Mouse (Mus musculus) megakaryocyte progenitor cell, adult 5-6 weeks (primary cell): Measurements from ENCODE around the gene Gm10061. TPM values are rescaled to one million over a fixed set of nuclear protein-coding genes. Genes with fewer than 3 reads are reported as not detected.
"Not testable (repeated sequence)": the region's sequence is repeated elsewhere in the genome, so short reads cannot be mapped to it uniquely, and the experiment has no call there.

Experiments
- ATAC-seq: replicated peaks from 2 replicates; pipeline ENCODE4 v1.8.0; 2016; ENCODE audit warnings: mild to moderate bottlenecking, moderate TSS enrichment, inconsistent platforms; ENCODE audit not compliant: poor library complexity
- total RNA-seq, 2 experiments: library from RNA; stranded (forward) in 1 of 2; stranded (reverse) in 1 of 2; fragments of 157-497, 149-512 nt in 1 of 2; fragments of 200-1000 nt in 1 of 2; gene quantifications; 2 replicates each; pipeline versions ENCODE4 v1.2.3 to v1.2.4; 2015 to 2017

Gm10061 gene
- total RNA-seq (2015) (not detected in 2 replicates), total RNA-seq (2017) (not detected in 2 replicates)

GRCm38 (mm10) chr16:89150786-89151185 lies at the start of gene Gm10061:
Gm10061 (plus strand) TSS chr16:89151086.
- no peak for ATAC-seq

DNA sequence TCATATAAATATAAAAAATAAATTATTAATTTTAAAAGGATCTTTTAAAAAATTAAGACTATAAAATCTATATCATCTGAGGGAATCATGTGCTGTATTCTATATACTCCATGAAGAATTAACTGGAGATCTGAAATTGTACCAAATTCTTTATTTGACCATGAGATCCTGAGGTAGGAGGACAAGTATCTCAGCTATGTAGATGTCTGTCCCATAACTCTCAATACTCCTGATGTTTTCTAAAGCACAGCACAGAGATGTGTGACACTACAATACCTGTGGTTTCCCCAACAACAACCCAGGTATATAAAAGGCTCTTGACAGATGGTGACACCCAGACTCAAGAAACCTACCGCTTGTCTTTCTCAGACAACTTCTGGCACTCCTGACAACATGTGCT lies 10.3 kb upstream of the Gm10061 start, which contains the start of gene Gm6358:
Gene Gm6358 (plus strand): TSS at position 301 of the 400 bp plus-strand sequence.
- no peak for ATAC-seq

GRCm38 (mm10) chr16:89157652-89158051 lies 6.8 kb downstream of the Gm10061 start, which contains the start of gene Gm9789:
Gm9789 (plus strand) TSS chr16:89157952.
- no peak for ATAC-seq

DNA sequence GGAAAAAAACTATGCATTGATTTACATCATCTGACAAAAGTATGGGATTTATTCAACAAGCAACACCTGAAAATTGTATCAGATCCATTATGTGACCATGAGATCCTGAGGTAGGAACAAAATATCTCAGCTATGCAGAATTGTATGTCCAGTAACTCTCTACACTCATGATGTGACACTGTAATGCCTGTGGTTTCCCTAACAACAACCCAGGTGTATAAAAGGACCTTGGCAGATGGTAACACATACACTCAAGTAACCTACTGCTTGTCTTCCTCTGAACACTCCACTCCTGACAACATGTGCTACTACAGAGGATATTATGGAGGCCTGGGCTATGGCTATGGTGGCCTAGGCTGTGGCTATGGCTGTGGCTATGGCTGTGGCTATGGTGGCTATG lies 18.3 kb downstream of the Gm10061 start, which contains the start of gene Gm7735:
Gene Gm7735 (plus strand): TSS at position 301 of the 400 bp plus-strand sequence.
- ATAC-seq = not testable (repeated sequence)

- ATAC-seq = no peak
Measured at GRCm38 (mm10) chr16:89174435-89174834, 23.5 kb downstream of the Gm10061 start, which contains the start of gene 1110057P08Rik. 1110057P08Rik (plus strand) TSS chr16:89174735.

DNA sequence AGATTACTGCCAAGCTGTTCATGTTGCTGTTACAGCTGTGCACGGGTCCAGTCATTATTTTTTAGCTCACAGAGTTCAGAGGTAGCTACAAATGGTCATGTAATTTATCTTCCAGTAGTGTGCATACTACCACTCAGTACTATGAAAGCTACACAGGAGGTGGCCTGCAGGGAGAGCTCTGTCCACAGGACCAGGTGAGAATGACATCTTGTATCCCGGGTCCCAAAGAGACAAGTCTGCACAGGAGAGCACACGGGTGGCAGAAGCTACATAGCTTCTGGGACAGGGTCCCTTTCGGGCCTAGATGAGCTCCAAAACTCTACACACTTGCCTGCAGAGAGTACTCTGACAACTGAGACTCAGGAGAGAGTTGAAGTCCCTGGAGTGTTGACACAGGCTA lies 37.7 kb downstream of the Gm10061 start:
- ATAC-seq = no peak

Other genes starting within 250 kb of the Gm10061 start
- gene Krtap19-9b, start 218.8 kb upstream of the Gm10061 start, total RNA-seq (2015) = not detected in 2 replicates
- not detected in 2 replicates for gene Krtap19-9b, start 218.8 kb upstream of the Gm10061 start, total RNA-seq (2017)
- not detected in 2 replicates for gene Krtap16-3, start 188.2 kb upstream of the Gm10061 start, total RNA-seq (2015)
- gene Krtap16-3, start 188.2 kb upstream of the Gm10061 start, total RNA-seq (2017) = not detected in 2 replicates
- not detected in 2 replicates for gene Krtap22-2, start 140.3 kb upstream of the Gm10061 start, total RNA-seq (2015)
- gene Krtap22-2, start 140.3 kb upstream of the Gm10061 start, total RNA-seq (2017) = not detected in 2 replicates
- not detected in 2 replicates for gene Gm10229, start 135.8 kb upstream of the Gm10061 start, total RNA-seq (2015)
- gene Gm10229, start 135.8 kb upstream of the Gm10061 start, total RNA-seq (2017) = not detected in 2 replicates
- not detected in 2 replicates for gene Krtap6-1, start 119.4 kb upstream of the Gm10061 start, total RNA-seq (2015)
- not detected in 2 replicates for gene Krtap6-1, start 119.4 kb upstream of the Gm10061 start, total RNA-seq (2017)
- gene Gm10228, start 109.6 kb upstream of the Gm10061 start, total RNA-seq (2015) = not detected in 2 replicates
- gene Gm10228, start 109.6 kb upstream of the Gm10061 start, total RNA-seq (2017) = not detected in 2 replicates
- not detected in 2 replicates for gene Krtap6-5, start 103.2 kb upstream of the Gm10061 start, total RNA-seq (2015)
- gene Krtap6-5, start 103.2 kb upstream of the Gm10061 start, total RNA-seq (2017) = not detected in 2 replicates
- not detected in 2 replicates for gene 1110025L11Rik, start 87.1 kb upstream of the Gm10061 start, total RNA-seq (2015)
- gene 1110025L11Rik, start 87.1 kb upstream of the Gm10061 start, total RNA-seq (2017) = not detected in 2 replicates
- not detected in 2 replicates for gene Krtap6-3, start 67.1 kb upstream of the Gm10061 start, total RNA-seq (2015)
- not detected in 2 replicates for gene Krtap6-3, start 67.1 kb upstream of the Gm10061 start, total RNA-seq (2017)
- gene Gm6358, start 10.2 kb upstream of the Gm10061 start, total RNA-seq (2015) = not detected in 2 replicates
- gene Gm6358, start 10.2 kb upstream of the Gm10061 start, total RNA-seq (2017) = not detected in 2 replicates
- gene Gm9789, start 6.9 kb downstream of the Gm10061 start, total RNA-seq (2015) = not detected in 2 replicates
- gene Gm9789, start 6.9 kb downstream of the Gm10061 start, total RNA-seq (2017) = not detected in 2 replicates
- not detected in 2 replicates for gene Gm7735, start 18.4 kb downstream of the Gm10061 start, total RNA-seq (2015)
- not detected in 2 replicates for gene Gm7735, start 18.4 kb downstream of the Gm10061 start, total RNA-seq (2017)
- gene 1110057P08Rik, start 23.6 kb downstream of the Gm10061 start, total RNA-seq (2015) = not detected in 2 replicates
- not detected in 2 replicates for gene 1110057P08Rik, start 23.6 kb downstream of the Gm10061 start, total RNA-seq (2017)
- gene Krtap20-2, start 54.8 kb downstream of the Gm10061 start, total RNA-seq (2015) = not detected in 2 replicates
- gene Krtap20-2, start 54.8 kb downstream of the Gm10061 start, total RNA-seq (2017) = not detected in 2 replicates